Mouse (Mus musculus) neural tube, embryonic 15.5 days (tissue): Measurements from ENCODE around the gene Map3k11. TPM values are rescaled to one million over a fixed set of nuclear protein-coding genes. Genes with fewer than 3 reads are reported as not detected.

Source experiments
- ATAC-seq: fragments of 200-750 bp; cut with Nextera tagmentation; 2 replicates; pipeline ENCODE4 v1.8.0; 2017; ENCODE audit warnings: mild to moderate bottlenecking, moderate TSS enrichment, moderate library complexity; ENCODE audit not compliant: low FRiP score
- H3K27ac ChIP-seq: fragments of 300-500 bp; sonication (generic); replicated peaks from 2 replicates; pipeline ENCODE4 v1.5.1; 2015; ENCODE audit warnings: mild to moderate bottlenecking, inconsistent platforms
- H3K27me3 ChIP-seq: fragments of 300-500 bp; sonication (generic); replicated peaks from 2 replicates; pipeline ENCODE4 v1.6.1; 2015; ENCODE audit warnings: inconsistent platforms
- H3K36me3 ChIP-seq: fragments of 300-500 bp; sonication (generic); 2 replicates; pipeline ENCODE4 v1.6.1; 2015; ENCODE audit warnings: inconsistent platforms
- H3K4me1 ChIP-seq: fragments of 300-500 bp; sonication (generic); 2 replicates; pipeline ENCODE4 v1.6.1; 2015; ENCODE audit warnings: inconsistent platforms
- H3K4me2 ChIP-seq: fragments of 300-500 bp; sonication (generic); 2 replicates; pipeline ENCODE4 v1.6.1; 2015; ENCODE audit warnings: inconsistent platforms, mild to moderate bottlenecking, moderate library complexity
- H3K4me3 ChIP-seq: fragments of 300-500 bp; sonication (generic); replicated peaks from 2 replicates; pipeline ENCODE4 v1.5.1; 2015; ENCODE audit warnings: mild to moderate bottlenecking, inconsistent platforms
- H3K9ac ChIP-seq: fragments of 300-500 bp; sonication (generic); replicated peaks from 2 replicates; pipeline ENCODE4 v1.6.1; 2015; ENCODE audit warnings: mild to moderate bottlenecking, inconsistent platforms
- H3K9me3 ChIP-seq: fragments of 300-500 bp; sonication (generic); replicated peaks from 2 replicates; pipeline ENCODE4 v1.6.1; 2016; ENCODE audit warnings: inconsistent platforms
- WGBS: fragments of 180-500 bp; shearing (Covaris S2); methylation state at CpG from one replicate; pipeline ENCODE4 v1.1.7; 2015; ENCODE audit warnings: mixed read lengths; 5-methylcytosine and 5-hydroxymethylcytosine counted together
- polyA plus RNA-seq: library from polyadenylated mRNA; unstranded; fragments of >200 nt; fragmentation: Nextera tagmentation; extraction: Ambion mirVana; gene quantifications from 2 replicates; pipeline ENCODE4 v1.2.1, GENCODE M21; 2015

Map3k11 gene
- polyA plus RNA-seq, 1 experiment from 2014 or later, result 12.7 TPM

- no peak for ATAC-seq
- H3K4me1 ChIP-seq, result peaks cover 32% of the 10 kb centered on the region
- 80% methylated on average over 6 of the region's 6 CpGs for WGBS
Observed at GRCm38 (mm10) chr19:5652570-5652969, 36.0 kb upstream of the Map3k11 start.

GRCm38 (mm10) chr19:5653969-5654719, 34.4 kb upstream of the Map3k11 start:
- peaks cover 38% of the 10 kb centered on the region for H3K27me3 ChIP-seq
- peak overlapping the region; percentile 62 for H3K4me2 ChIP-seq
- H3K27ac ChIP-seq, result no peak overlapping the region
- 0 out of 2 replicates have a peak, but pooled peaks cover 12% of the 10 kb centered on the region for H3K36me3 ChIP-seq
- H3K4me1 ChIP-seq, result peaks cover 16% of the 10 kb centered on the region
- H3K9me3 ChIP-seq, result no peaks in the 10 kb centered on the region
- H3K9ac ChIP-seq, result peak overlapping the region; percentile 39; the same call in 1 of the 2 replicates
- ATAC-seq, result peak; percentile 71
- H3K4me3 ChIP-seq, result peak overlapping the region; percentile 44
- 10% methylated on average over 62 of the region's 62 CpGs for WGBS

More at GRCm38 (mm10) chr19:5652570-5652969, 36.0 kb upstream of the Map3k11 start:
- Histone ChIP-seq H3K9ac (no peak overlapping the region; the same call in 1 of the 2 replicates), H3K36me3 (peaks cover 17% of the 10 kb centered on the region), H3K27ac (no peak overlapping the region), H3K4me3 (no peak overlapping the region), H3K9me3 (no peaks in the 10 kb centered on the region), H3K27me3 (peaks cover 38% of the 10 kb centered on the region), H3K4me2 (no peak overlapping the region)

- WGBS, result 12% methylated on average over 43 of the region's 43 CpGs
- H3K27ac ChIP-seq, result no peak overlapping the region
- peaks cover 15% of the 10 kb centered on the region for H3K4me1 ChIP-seq
- peak overlapping the region; percentile 62 for H3K4me2 ChIP-seq
- H3K27me3 ChIP-seq, result peaks cover 38% of the 10 kb centered on the region
- ATAC-seq, result peak; percentile 38; the same call in 1 of the 2 replicates
- H3K9me3 ChIP-seq, result no peaks in the 10 kb centered on the region
- H3K36me3 ChIP-seq, result 0 out of 2 replicates have a peak, but pooled peaks cover 12% of the 10 kb centered on the region
- peak overlapping the region; percentile 39; the same call in 1 of the 2 replicates for H3K9ac ChIP-seq
- peak overlapping the region; percentile 44 for H3K4me3 ChIP-seq
Observed at GRCm38 (mm10) chr19:5654720-5655298, 33.7 kb upstream of the Map3k11 start.

GRCm38 (mm10) chr19:5660942-5661751, 27.4 kb upstream of the Map3k11 start:
- H3K36me3 ChIP-seq, result peaks cover 16% of the 10 kb centered on the region
- H3K9me3 ChIP-seq, result no peaks in the 10 kb centered on the region
- peak overlapping the region; percentile 56 for H3K4me2 ChIP-seq
- ATAC-seq, result no peak
- H3K27ac ChIP-seq, result 0 out of 2 replicates have a peak overlapping the region, but pooled peaks have one; percentile 9
- no peak overlapping the region for H3K9ac ChIP-seq
- no peak overlapping the region for H3K4me3 ChIP-seq
- 89% methylated on average over 15 of the region's 16 CpGs for WGBS
- H3K4me1 ChIP-seq, result peaks cover 19% of the 10 kb centered on the region
- peaks cover 4% of the 10 kb centered on the region for H3K27me3 ChIP-seq

GRCm38 (mm10) chr19:5662310-5662709, 26.2 kb upstream of the Map3k11 start:
- Histone ChIP-seq H3K4me3 (peak overlapping the region; percentile 42), H3K27me3 (no peaks in the 10 kb centered on the region), H3K36me3 (peaks cover 28% of the 10 kb centered on the region), H3K9me3 (no peaks in the 10 kb centered on the region), H3K4me1 (peaks cover 19% of the 10 kb centered on the region), H3K27ac (peak overlapping the region; percentile 77), H3K9ac (no peak overlapping the region), H3K4me2 (peak overlapping the region; percentile 56)
- no peak for ATAC-seq
- WGBS, result 71% methylated on average over 8 of the region's 8 CpGs

GRCm38 (mm10) chr19:5662981-5663913, 25.3 kb upstream of the Map3k11 start, which contains the start of gene Sipa1:
TSS of gene Sipa1 (minus strand) at chr19:5663707.
- Histone ChIP-seq H3K4me1 (peaks cover 19% of the 10 kb centered on the region), H3K27ac (peak within 1 kb of the TSS; percentile 77), H3K36me3 (peaks cover 37% of the 10 kb centered on the region), H3K9me3 (no peaks in the 10 kb centered on the region), H3K9ac (peak within 1 kb of the TSS; percentile 43), H3K4me2 (peak within 1 kb of the TSS; percentile 56), H3K27me3 (no peaks in the 10 kb centered on the region), H3K4me3 (peak within 1 kb of the TSS; percentile 42)
- 2% methylated on average over 32 of the region's 32 CpGs for WGBS
- ATAC-seq, result peak; percentile 86

GRCm38 (mm10) chr19:5664669-5665257, 23.8 kb upstream of the Map3k11 start:
- Histone ChIP-seq H3K4me1 (peaks cover 19% of the 10 kb centered on the region), H3K27ac (no peak overlapping the region), H3K4me2 (no peak overlapping the region), H3K27me3 (no peaks in the 10 kb centered on the region), H3K36me3 (peaks cover 50% of the 10 kb centered on the region), H3K4me3 (no peak overlapping the region), H3K9ac (no peak overlapping the region), H3K9me3 (no peaks in the 10 kb centered on the region)
- WGBS, result 95% methylated on average over 10 of the region's 10 CpGs
- no peak for ATAC-seq

GRCm38 (mm10) chr19:5665465-5665864, 23.1 kb upstream of the Map3k11 start:
- WGBS, result 94% methylated on average over 15 of the region's 15 CpGs
- Histone ChIP-seq H3K27me3 (no peaks in the 10 kb centered on the region), H3K4me3 (no peak overlapping the region), H3K9me3 (no peaks in the 10 kb centered on the region), H3K9ac (no peak overlapping the region), H3K27ac (no peak overlapping the region), H3K36me3 (peaks cover 57% of the 10 kb centered on the region), H3K4me1 (peaks cover 19% of the 10 kb centered on the region), H3K4me2 (no peak overlapping the region)
- ATAC-seq, result no peak

- peaks cover 66% of the 10 kb centered on the region for H3K36me3 ChIP-seq
- H3K27ac ChIP-seq, result no peak overlapping the region
- no peak overlapping the region for H3K9ac ChIP-seq
- ATAC-seq, result no peak
- no peak overlapping the region for H3K4me2 ChIP-seq
- peaks cover 19% of the 10 kb centered on the region for H3K4me1 ChIP-seq
- no peaks in the 10 kb centered on the region for H3K9me3 ChIP-seq
- WGBS, result 88% methylated on average over 18 of the region's 18 CpGs
- H3K4me3 ChIP-seq, result no peak overlapping the region
- no peaks in the 10 kb centered on the region for H3K27me3 ChIP-seq
Observed at GRCm38 (mm10) chr19:5666386-5666785, 22.2 kb upstream of the Map3k11 start.

GRCm38 (mm10) chr19:5668372-5668771, 20.2 kb upstream of the Map3k11 start:
- H3K4me2 ChIP-seq, result no peak overlapping the region
- no peak for ATAC-seq
- H3K4me1 ChIP-seq, result peaks cover 7% of the 10 kb centered on the region
- 94% methylated on average over 4 of the region's 4 CpGs for whole genome bisulfite sequencing
- no peaks in the 10 kb centered on the region for H3K9me3 ChIP-seq
- H3K27ac ChIP-seq, result no peak overlapping the region
- H3K4me3 ChIP-seq, result no peak overlapping the region
- H3K27me3 ChIP-seq, result no peaks in the 10 kb centered on the region
- peaks cover 86% of the 10 kb centered on the region for H3K36me3 ChIP-seq
- no peak overlapping the region for H3K9ac ChIP-seq
